Mouse (Mus musculus) frontal cortex, postnatal 10 days (tissue): Measurements from ENCODE around the gene Cbfa2t3.

ENCODE experiments used
- DNase-seq, 2 experiments: peaks; one replicate each; pipeline ENCODE4 v3.0.0; 2022; ENCODE audit warnings: low spot score in 2 of 2, mixed read lengths in 1 of 2

The Cbfa2t3 gene

GRCm38 (mm10) chr8:122610209-122610608 lies 88.7 kb downstream of the Cbfa2t3 start:
- no peak for DNase-seq

- no peak for DNase-seq
Observed at GRCm38 (mm10) chr8:122606810-122607209, 92.1 kb downstream of the Cbfa2t3 start.

GRCm38 (mm10) chr8:122605367-122605766 lies 93.5 kb downstream of the Cbfa2t3 start:
- DNase-seq = no peak

GRCm38 (mm10) chr8:122604640-122605039 lies 94.3 kb downstream of the Cbfa2t3 start:
- no peak for DNase-seq

- no peak for DNase-seq
Observed at GRCm38 (mm10) chr8:122600666-122601065, 98.2 kb downstream of the Cbfa2t3 start.

- DNase-seq = no peak
Observed at GRCm38 (mm10) chr8:122596031-122596430, 102.9 kb downstream of the Cbfa2t3 start.

- DNase-seq = no peak
Observed at GRCm38 (mm10) chr8:122593783-122594507, 105.0 kb downstream of the Cbfa2t3 start.

- no peak for DNase-seq
Observed at GRCm38 (mm10) chr8:122593240-122593639, 105.7 kb downstream of the Cbfa2t3 start.

- no peak for DNase-seq
Observed at GRCm38 (mm10) chr8:122586749-122587148, 112.2 kb downstream of the Cbfa2t3 start.

- DNase-seq = no peak
Observed at GRCm38 (mm10) chr8:122586171-122586570, 112.7 kb downstream of the Cbfa2t3 start.

- no peak for DNase-seq
Observed at GRCm38 (mm10) chr8:122585411-122585891, 113.5 kb downstream of the Cbfa2t3 start.

- DNase-seq = no peak
Observed at GRCm38 (mm10) chr8:122584981-122585380, 113.9 kb downstream of the Cbfa2t3 start.

GRCm38 (mm10) chr8:122580926-122581325 lies 118.0 kb downstream of the Cbfa2t3 start:
- DNase-seq = no peak

- DNase-seq = no peak
Observed at GRCm38 (mm10) chr8:122579196-122579595, 119.7 kb downstream of the Cbfa2t3 start.

GRCm38 (mm10) chr8:122577116-122577515 lies 121.8 kb downstream of the Cbfa2t3 start:
- DNase-seq = no peak

GRCm38 (mm10) chr8:122576648-122577022 lies 122.3 kb downstream of the Cbfa2t3 start, which contains the start of gene Aprt:
TSS of gene Aprt (minus strand) at chr8:122576909.
- DNase-seq = peak; percentile 90 to 92

GRCm38 (mm10) chr8:122575735-122576647 lies 122.9 kb downstream of the Cbfa2t3 start:
- no peak for DNase-seq

GRCm38 (mm10) chr8:122575286-122575685 lies 123.6 kb downstream of the Cbfa2t3 start:
- DNase-seq = no peak
